Mouse (Mus musculus) activated CD4-positive, CD25-positive, alpha-beta regulatory T cell, adult 4 months (primary cell): ENCODE results near the gene Zfp39. TPM values are rescaled to one million over a fixed set of nuclear protein-coding genes. Genes with fewer than 3 reads are reported as not detected.

Experiments
- polyA plus RNA-seq, 2 experiments: library from polyadenylated mRNA; unstranded; fragments of 100-300 nt; shearing (Covaris generic); gene quantifications; one replicate each; pipeline ENCODE4 v1.2.1; 2017

Zfp39 gene
- polyA plus RNA-seq, 2 experiments from 2014 or later: 7.4 to 7.7 TPM

Other genes starting within 250 kb of the Zfp39 start
- gene Olfr322, start 245.4 kb downstream of the Zfp39 start, polyA plus RNA-seq: not detected
- gene Olfr320, start 223.1 kb downstream of the Zfp39 start, polyA plus RNA-seq: under 1 TPM in 1 of 2 experiments, not detected in 1; 0.11 TPM
- not detected for gene Olfr319, start 205.1 kb downstream of the Zfp39 start, polyA plus RNA-seq
- not detected for gene Olfr318, start 180.2 kb downstream of the Zfp39 start, polyA plus RNA-seq
- not detected for gene Olfr317, start 165.0 kb downstream of the Zfp39 start, polyA plus RNA-seq
- gene Olfr316, start 151.5 kb downstream of the Zfp39 start, polyA plus RNA-seq: not detected
- gene Olfr315, start 131.0 kb downstream of the Zfp39 start, polyA plus RNA-seq: not detected
- gene Olfr314, start 121.3 kb downstream of the Zfp39 start, polyA plus RNA-seq: not detected
- gene Fam183b, start 102.3 kb downstream of the Zfp39 start, polyA plus RNA-seq: not detected
- gene Olfr313, start 89.2 kb downstream of the Zfp39 start, polyA plus RNA-seq: not detected
- gene Olfr312, start 75.0 kb downstream of the Zfp39 start, polyA plus RNA-seq: under 1 TPM in 1 of 2 experiments, not detected in 1; 0.20 TPM
- under 1 TPM in 1 of 2 experiments, not detected in 1; 0.28 TPM for gene Olfr311, start 65.0 kb downstream of the Zfp39 start, polyA plus RNA-seq
- gene Gm12258, start 57.1 kb downstream of the Zfp39 start, polyA plus RNA-seq: 10 to 100 TPM in 1 of 2 experiments, 1 to 10 TPM in 1; 9.8 to 10.5 TPM
- gene 2810021J22Rik, start 37.0 kb downstream of the Zfp39 start, polyA plus RNA-seq: 1 to 10 TPM; 6.4 to 9.2 TPM
- gene Btnl10, start 13.7 kb upstream of the Zfp39 start, polyA plus RNA-seq: not detected
- gene Rnf187, start 34.7 kb upstream of the Zfp39 start, polyA plus RNA-seq: 10 to 100 TPM; 11.4 to 17.9 TPM
- 1 to 10 TPM; 1.8 to 4.2 TPM for gene Hist3h2ba, start 44.7 kb upstream of the Zfp39 start, polyA plus RNA-seq
- 1 to 10 TPM; 3.5 to 5.4 TPM for gene Hist3h2a, start 50.5 kb upstream of the Zfp39 start, polyA plus RNA-seq
- gene Trim17, start 50.5 kb upstream of the Zfp39 start, polyA plus RNA-seq: under 1 TPM; 0.17 to 0.20 TPM
- 10 to 100 TPM; 18.5 to 22.2 TPM for gene Trim11, start 73.9 kb upstream of the Zfp39 start, polyA plus RNA-seq
- gene Obscn, start 232.2 kb upstream of the Zfp39 start, polyA plus RNA-seq: not detected